Mouse (Mus musculus): Measurements from ENCODE around the gene H2-Eb2.

GRCm38 (mm10) chr17:34325436-34325835, at the start of gene H2-Eb2:
- no peak for TF ChIP-seq POLR2A (IDR thresholded peaks at IDR 0.05; ENCODE audit: insufficient read depth, low read depth, low read length)
- no peak for TF ChIP-seq CTCF (IDR thresholded peaks at IDR 0.05; ENCODE audit: insufficient read depth, low read depth, low read length)

Data from olfactory bulb, adult 2 months (tissue).